Comparison of ENCODE assay signal across 8 mouse cellular contexts in genomic region chr10:122544096-122544720, GRCm38 (mm10).
A peak's percentile ranks its signal among the peaks of the same experiment; 100 is the strongest.
DNase-seq lines count a peak whose midpoint lies in the region; ATAC-seq and TF ChIP-seq lines count a peak whose summit lies in the region.

No protein-coding gene starts in this region.

- WGBS in heart, embryonic 15.5 days = 22% methylated on average over 16 of the region's 16 CpGs
- 20% methylated on average over 16 of the region's 16 CpGs for WGBS in kidney, postnatal 0 days
- WGBS in liver, embryonic 11.5 days = 28% methylated on average over 16 of the region's 16 CpGs
- WGBS in thymus, adult 2 months = 20% methylated on average over 16 of the region's 16 CpGs

- no peak for TF ChIP-seq POLR2A in myocyte (IDR thresholded peaks at IDR 0.05; ENCODE audit: insufficient read length, low read depth)
- TF ChIP-seq POLR2A in thymus, adult 2 months (IDR thresholded peaks at IDR 0.05; ENCODE audit: control insufficient read depth, extremely low read depth, insufficient read depth, low read length, poor library complexity) = no peak

- no peaks in the 10 kb centered on the region for H3K27me3 ChIP-seq in heart, embryonic 15.5 days
- H3K27me3 ChIP-seq in kidney, postnatal 0 days (ENCODE audit: insufficient read depth, low read length) = no peaks in the 10 kb centered on the region
- no peaks in the 10 kb centered on the region for H3K27me3 ChIP-seq in liver, embryonic 11.5 days (replicated peaks; ENCODE audit: control insufficient read depth, insufficient read depth, low read length)
- H3K27me3 ChIP-seq in myocyte (ENCODE audit: control insufficient read depth, insufficient read depth, insufficient read length) = no peaks in the 10 kb centered on the region
- no peaks in the 10 kb centered on the region for H3K27me3 ChIP-seq in thymus, adult 2 months (ENCODE audit: control insufficient read depth, insufficient read depth, low read length)

- H3K9ac ChIP-seq in heart, embryonic 15.5 days = no peak overlapping the region
- 0 out of 2 replicates have a peak overlapping the region, but pooled peaks have one; percentile 9 for H3K9ac ChIP-seq in kidney, postnatal 0 days (ENCODE audit: low read depth, low read length)
- H3K9ac ChIP-seq in liver, embryonic 11.5 days (ENCODE audit: low read depth, low read length) = no peak overlapping the region

- no peak for ATAC-seq in heart, embryonic 15.5 days (replicated peaks; ENCODE audit: insufficient number of reproducible peaks, insufficient read depth, low FRiP score, low read depth)
- ATAC-seq in kidney, postnatal 0 days (replicated peaks; ENCODE audit: low FRiP score, low read depth) = no peak
- 0 out of 2 replicates have a peak, but pooled peaks have one; percentile 29 for ATAC-seq in liver, embryonic 11.5 days (replicated peaks; ENCODE audit: low FRiP score)

- H3K9me3 ChIP-seq in heart, embryonic 15.5 days (replicated peaks) = no peaks in the 10 kb centered on the region
- H3K9me3 ChIP-seq in kidney, postnatal 0 days (replicated peaks; ENCODE audit: low read length) = no peaks in the 10 kb centered on the region
- no peaks in the 10 kb centered on the region for H3K9me3 ChIP-seq in liver, embryonic 11.5 days (ENCODE audit: control insufficient read depth, low read length)

- peak overlapping the region; percentile 64 for H3K4me2 ChIP-seq in heart, embryonic 15.5 days
- peak overlapping the region; percentile 47 for H3K4me2 ChIP-seq in kidney, postnatal 0 days (ENCODE audit: low read length)
- H3K4me2 ChIP-seq in liver, embryonic 11.5 days = peak overlapping the region; percentile 53
- peak overlapping the region; percentile 58 for H3K4me2 ChIP-seq in myocyte (ENCODE audit: low read depth)

- peak; percentile 74 for TF ChIP-seq CTCF in kidney, postnatal 0 days (IDR thresholded peaks at IDR 0.05; ENCODE audit: low read depth)
- TF ChIP-seq CTCF in thymus, adult 2 months (IDR thresholded peaks at IDR 0.05; ENCODE audit: borderline replicate concordance, control insufficient read depth, extremely low read depth, insufficient read depth, low read length, poor library complexity) = no peak

- peaks cover 4% of the 10 kb centered on the region; the same call in 1 of the 2 replicates for H3K4me1 ChIP-seq in heart, embryonic 15.5 days (replicated peaks)
- H3K4me1 ChIP-seq in kidney, postnatal 0 days (replicated peaks; ENCODE audit: insufficient read depth, low read length) = no peaks in the 10 kb centered on the region
- H3K4me1 ChIP-seq in liver, embryonic 11.5 days (replicated peaks; ENCODE audit: control insufficient read depth, insufficient read depth, low read length) = no peaks in the 10 kb centered on the region
- H3K4me1 ChIP-seq in thymus, adult 2 months (replicated peaks; ENCODE audit: control insufficient read depth, insufficient read depth, low read length) = no peaks in the 10 kb centered on the region

- no peak overlapping the region for H3K27ac ChIP-seq in heart, embryonic 15.5 days
- H3K27ac ChIP-seq in kidney, postnatal 0 days = no peak overlapping the region
- H3K27ac ChIP-seq in liver, embryonic 11.5 days (ENCODE audit: low read depth, low read length) = no peak overlapping the region
- no peak overlapping the region for H3K27ac ChIP-seq in thymus, adult 2 months (ENCODE audit: control insufficient read depth, insufficient read depth, low read length)

- no peaks in the 10 kb centered on the region for H3K79me2 ChIP-seq in myocyte (ENCODE audit: control insufficient read depth, insufficient read depth)

- no peak overlapping the region for H3ac ChIP-seq in myocyte (ENCODE audit: control insufficient read depth, insufficient read length)

- no peaks in the 10 kb centered on the region for H3K36me3 ChIP-seq in heart, embryonic 15.5 days
- no peaks in the 10 kb centered on the region for H3K36me3 ChIP-seq in kidney, postnatal 0 days (ENCODE audit: insufficient read depth, low read length)
- no peaks in the 10 kb centered on the region for H3K36me3 ChIP-seq in liver, embryonic 11.5 days (ENCODE audit: control insufficient read depth, insufficient read depth, low read length)
- H3K36me3 ChIP-seq in myocyte (ENCODE audit: control insufficient read depth, insufficient read depth) = no peaks in the 10 kb centered on the region
- H3K36me3 ChIP-seq in thymus, adult 2 months (ENCODE audit: control insufficient read depth, insufficient read depth, low read length) = no peaks in the 10 kb centered on the region

- H3K4me3 ChIP-seq in heart, embryonic 15.5 days = peak overlapping the region; percentile 44
- H3K4me3 ChIP-seq in kidney, postnatal 0 days (replicated peaks; ENCODE audit: low read depth, low read length) = peak overlapping the region; percentile 24
- no peak overlapping the region for H3K4me3 ChIP-seq in liver, embryonic 11.5 days (ENCODE audit: low read depth, low read length)
- no peak overlapping the region for H3K4me3 ChIP-seq in myocyte
- no peak overlapping the region for H3K4me3 ChIP-seq in thymus, adult 2 months (ENCODE audit: control insufficient read depth, insufficient read depth, low read length)

- DNase-seq in A20 (ENCODE audit: low read depth, low spot score) (peak; percentile 92), adipocyte (ENCODE audit: low spot score) (peak; percentile 68)
- DNase-seq in embryo, embryonic 9.5 days (ENCODE audit: extremely low spot score) = peak; percentile 56
- peak; percentile 84 for DNase-seq in kidney, postnatal 0 days (ENCODE audit: low spot score)
- peak; percentile 40 for DNase-seq in liver, embryonic 11.5 days (ENCODE audit: low spot score)
- peak; percentile 68 for DNase-seq in thymus, adult 2 months

TF ChIP-seq in myocyte, 11 proteins besides CTCF, POLR2A, EP300 and RAD21:
- no peak for TF ChIP-seq CEBPB (IDR thresholded peaks at IDR 0.05; ENCODE audit: insufficient read depth, poor library complexity, severe bottlenecking)
- no peak for TF ChIP-seq TCF3 (IDR thresholded peaks at IDR 0.05; ENCODE audit: insufficient read length, low read depth)
- TF ChIP-seq REST (IDR thresholded peaks at IDR 0.05; ENCODE audit: insufficient read depth, insufficient read length) = no peak
- TF ChIP-seq MYOD1 (IDR thresholded peaks at IDR 0.05; ENCODE audit: control insufficient read depth in 1 of 3, insufficient read length in 2 of 3, low read depth in 2 of 3) = no peak
- no peak for TF ChIP-seq POLR2AphosphoS2 (IDR thresholded peaks at IDR 0.05; ENCODE audit: insufficient read length, low read depth)
- no peak for TF ChIP-seq SRF (IDR thresholded peaks at IDR 0.05; ENCODE audit: control insufficient read depth, insufficient read length, low read depth)
- no peak for TF ChIP-seq MAX (IDR thresholded peaks at IDR 0.05; ENCODE audit: low read depth)
- no peak for TF ChIP-seq MYOG (IDR thresholded peaks at IDR 0.05; ENCODE audit: control insufficient read depth in 1 of 3, insufficient read depth in 1 of 3, insufficient read length in 2 of 3, low read depth in 2 of 3)
- TF ChIP-seq TCF12 (IDR thresholded peaks at IDR 0.05; ENCODE audit: insufficient read depth, poor library complexity, severe bottlenecking) = no peak
- TF ChIP-seq USF1 (IDR thresholded peaks at IDR 0.05; ENCODE audit: low read depth) = no peak
- TF ChIP-seq E2F4 (IDR thresholded peaks at IDR 0.05; ENCODE audit: insufficient read depth) = no peak

Comparison
In these comparisons a context has a peak if more than half of its experiments do, and no peak if none do; other contexts are left out.
1. DNase-seq: peak in every context shown above with its lines; median percentile 92 in A20; 84 in kidney, postnatal 0 days; 68 in adipocyte; 68 in thymus, adult 2 months; 56 in embryo, embryonic 9.5 days; 40 in liver, embryonic 11.5 days.
2. H3K4me3 ChIP-seq: peak in heart, embryonic 15.5 days (single experiment) and kidney, postnatal 0 days (single experiment); none in liver, embryonic 11.5 days (single experiment), myocyte (single experiment) and thymus, adult 2 months (single experiment).
3. Peak in every context shown above with its lines, with median percentiles within 50 percentile points of each other: H3K4me2 ChIP-seq.